Mouse (Mus musculus): ENCODE measurements around the gene Tcf19.
A peak's percentile ranks its signal among the peaks of the same experiment; 100 is the strongest.
"Not testable (repeated sequence)": the region's sequence is repeated elsewhere in the genome, so short reads cannot be mapped to it uniquely, and the experiment has no call there.

The Tcf19 gene

DNA sequence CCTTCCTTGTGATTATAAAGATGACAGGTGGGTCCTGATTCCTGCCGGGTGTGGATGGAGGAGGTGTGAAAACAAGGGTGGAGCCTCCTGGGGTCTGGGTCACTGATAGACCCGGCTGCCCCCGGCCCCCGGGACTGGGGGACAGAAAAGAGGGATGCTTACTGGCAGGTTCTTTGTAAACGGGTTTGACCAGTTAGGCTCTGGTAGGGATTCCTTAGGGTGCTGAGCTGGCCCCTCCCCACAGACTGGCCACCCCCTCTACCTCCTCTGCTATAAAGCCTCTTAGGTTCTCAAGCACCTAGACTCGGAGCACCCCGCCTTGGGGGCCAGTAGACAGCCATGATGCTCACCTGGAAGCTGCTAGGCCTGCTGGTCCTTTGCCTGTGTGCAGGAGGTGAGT, 16.3 kb upstream of the Tcf19 start, which contains the start of gene Psors1c2:
Gene Psors1c2, plus strand, starts transcription at position 301 of the 400 bp plus-strand sequence.
- DNase-seq (ENCODE audit: low read depth in 2 of 2, low spot score in 2 of 2), result no peak

DNA sequence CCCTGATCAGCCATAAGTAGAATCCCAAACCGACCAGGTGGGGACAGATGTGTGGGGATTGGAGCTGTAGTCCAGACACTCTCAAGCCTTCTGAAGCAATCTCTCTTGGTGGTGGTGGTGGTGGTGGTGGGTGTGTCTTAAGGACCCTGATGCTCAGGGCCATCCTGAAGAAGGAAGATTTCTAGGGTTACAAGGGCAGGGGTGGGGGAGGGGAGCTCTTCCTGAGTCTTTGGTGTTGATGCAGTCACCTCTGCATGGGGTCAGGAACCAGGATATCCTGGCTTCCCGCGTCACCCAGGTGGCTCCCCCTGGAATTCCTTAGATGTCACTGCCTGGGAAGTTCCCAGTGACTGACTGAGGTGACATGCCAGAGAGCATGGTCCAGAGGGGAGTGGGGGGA, 15.7 kb upstream of the Tcf19 start:
- no peak for DNase-seq (ENCODE audit: low read depth in 2 of 2, low spot score in 2 of 2)

DNA sequence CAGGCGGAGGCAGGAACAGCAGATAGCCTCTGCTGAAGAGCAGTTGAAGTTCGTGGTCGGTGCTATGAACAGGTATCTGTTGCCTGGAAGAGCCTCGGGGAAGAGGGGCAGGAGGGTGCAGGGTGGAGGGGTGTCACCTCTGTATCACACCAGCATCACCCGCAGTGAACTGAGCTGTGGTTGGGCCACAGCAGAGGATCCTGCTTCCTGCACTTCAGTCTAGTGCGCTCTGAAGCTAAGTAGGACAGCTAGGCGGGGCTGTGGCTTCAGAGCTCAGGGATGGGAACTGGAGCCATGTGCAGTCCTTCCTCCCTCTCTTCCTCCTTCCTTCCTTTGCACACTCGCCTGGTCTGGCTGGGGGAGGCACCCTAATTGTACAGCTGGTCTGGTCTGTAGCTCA, 10.0 kb upstream of the Tcf19 start:
- no peak for DNase-seq (ENCODE audit: low read depth in 2 of 2, low spot score in 2 of 2)

DNA sequence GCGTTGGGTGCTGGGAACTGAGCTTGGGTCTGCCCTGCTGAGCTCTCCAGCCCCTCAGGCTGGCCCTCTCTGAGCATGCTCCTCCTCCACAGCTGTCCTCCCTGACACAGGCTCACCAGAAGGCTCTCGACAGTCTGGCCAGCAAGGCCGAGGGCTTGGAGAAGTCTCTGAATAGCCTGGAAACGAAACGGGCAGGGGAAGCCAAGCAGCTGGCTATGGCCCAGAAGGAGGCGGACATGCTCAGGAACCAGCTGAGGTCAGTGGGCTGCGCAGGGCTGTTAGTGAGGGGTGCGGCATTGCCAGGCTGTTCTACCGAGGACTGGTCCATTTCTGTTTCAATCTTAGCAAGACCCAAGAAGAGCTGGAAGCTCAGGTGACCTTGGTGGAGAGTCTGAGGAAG, 7.7 kb upstream of the Tcf19 start:
- no peak for DNase-seq (ENCODE audit: low read depth in 2 of 2, low spot score in 2 of 2)

DNA sequence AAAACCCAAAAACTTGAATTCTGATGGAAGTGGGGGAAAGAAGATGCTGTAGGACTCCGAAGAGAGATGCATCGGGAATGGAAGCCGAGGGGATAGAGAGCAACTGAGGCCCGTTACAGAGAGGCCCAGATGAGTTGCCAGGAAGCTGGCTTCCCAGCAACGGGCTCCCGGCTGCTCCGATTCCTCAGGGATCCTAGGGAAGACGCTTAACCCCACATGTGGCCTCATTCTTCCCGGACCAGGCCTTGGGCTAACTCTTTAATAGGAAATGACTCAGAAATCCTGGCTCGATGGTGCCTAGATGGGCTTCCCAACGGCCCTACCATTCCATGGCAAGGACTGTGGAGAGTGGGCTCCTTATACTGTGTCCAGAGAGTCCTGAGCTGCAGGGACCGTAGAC, 902 bp upstream of the Tcf19 start:
- DNase-seq (ENCODE audit: low read depth in 2 of 2, low spot score in 2 of 2), result no peak

DNA sequence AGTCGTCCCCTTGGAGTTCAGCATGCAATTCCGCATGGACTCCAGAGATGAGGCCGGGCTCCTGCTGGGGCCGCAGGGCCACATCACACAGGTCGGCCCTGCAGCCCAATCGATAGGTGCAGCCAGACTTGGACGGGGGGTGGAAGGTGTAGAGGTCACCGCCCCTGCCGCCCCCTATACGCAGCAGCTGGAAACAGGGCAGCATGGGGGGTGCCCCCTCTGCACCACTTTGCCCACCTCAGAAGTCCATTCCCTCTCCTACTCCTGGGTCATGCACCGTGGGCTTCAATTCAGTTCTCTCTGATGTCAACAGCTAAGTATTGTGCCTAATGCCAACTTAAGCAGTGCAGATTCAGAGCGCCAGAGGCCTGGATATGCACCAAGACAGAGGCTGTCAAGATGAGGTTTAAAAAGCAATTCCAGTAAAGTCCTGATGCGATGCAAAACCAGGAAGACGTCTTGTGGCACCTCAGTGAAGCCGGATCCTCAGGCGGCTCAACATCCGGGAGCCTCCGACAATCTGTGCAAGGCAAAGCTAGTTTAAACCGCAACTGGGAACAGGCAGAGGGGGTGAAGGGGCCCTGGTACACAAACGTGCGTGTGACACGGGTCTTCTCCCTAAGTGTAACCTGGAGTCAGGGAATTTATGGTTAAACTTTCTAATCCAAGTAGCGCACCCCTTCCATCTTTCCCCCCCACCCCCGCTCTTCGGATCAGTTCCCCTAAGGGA, 548 bp downstream of the Tcf19 start:
- peak in 1 of 2 experiments; percentile 16 for DNase-seq (ENCODE audit: low read depth in 2 of 2, low spot score in 2 of 2)

DNA sequence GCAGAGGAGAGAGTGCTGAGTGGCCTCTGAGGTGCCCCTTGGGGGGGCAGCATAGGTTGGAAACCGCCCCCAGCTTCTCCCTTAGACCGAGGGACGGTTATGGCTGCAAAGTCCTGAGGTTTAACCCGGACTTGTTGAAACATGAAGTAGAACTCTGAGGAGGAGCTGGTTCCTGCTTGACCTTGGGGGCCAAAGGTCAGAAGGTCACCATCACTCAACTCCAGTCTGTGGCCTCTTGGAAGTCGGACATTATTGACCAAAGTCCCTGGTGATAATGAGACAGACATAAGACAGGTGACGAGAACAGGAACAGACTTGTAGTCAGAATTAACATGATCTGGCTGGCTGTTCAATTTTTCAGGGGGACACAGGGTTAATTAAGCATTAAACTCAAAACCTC, 1.9 kb downstream of the Tcf19 start:
- DNase-seq (ENCODE audit: low read depth in 2 of 2, low spot score in 2 of 2), result no peak

DNA sequence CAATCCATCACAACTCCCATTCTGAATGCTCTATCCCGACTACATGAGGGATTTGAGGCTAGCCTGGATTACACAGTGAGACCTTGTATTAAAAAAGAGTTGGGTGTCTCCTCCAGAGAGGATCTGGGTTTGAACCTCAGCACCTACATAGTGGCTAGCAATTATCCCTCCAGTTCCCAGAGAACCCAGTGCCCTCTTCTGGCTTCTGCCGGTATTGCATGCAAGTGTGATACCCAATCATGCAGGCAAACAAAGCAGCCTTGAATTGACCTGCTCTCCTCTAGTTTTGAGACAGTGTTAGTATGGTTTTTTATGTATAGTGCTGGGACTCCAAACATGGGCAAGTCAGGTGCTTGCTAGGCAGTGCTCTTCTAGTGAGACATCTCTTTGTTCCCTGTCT, 2.7 kb downstream of the Tcf19 start:
- peak; percentile 63 to 79 for DNase-seq (ENCODE audit: low read depth in 2 of 2, low spot score in 2 of 2)

DNA sequence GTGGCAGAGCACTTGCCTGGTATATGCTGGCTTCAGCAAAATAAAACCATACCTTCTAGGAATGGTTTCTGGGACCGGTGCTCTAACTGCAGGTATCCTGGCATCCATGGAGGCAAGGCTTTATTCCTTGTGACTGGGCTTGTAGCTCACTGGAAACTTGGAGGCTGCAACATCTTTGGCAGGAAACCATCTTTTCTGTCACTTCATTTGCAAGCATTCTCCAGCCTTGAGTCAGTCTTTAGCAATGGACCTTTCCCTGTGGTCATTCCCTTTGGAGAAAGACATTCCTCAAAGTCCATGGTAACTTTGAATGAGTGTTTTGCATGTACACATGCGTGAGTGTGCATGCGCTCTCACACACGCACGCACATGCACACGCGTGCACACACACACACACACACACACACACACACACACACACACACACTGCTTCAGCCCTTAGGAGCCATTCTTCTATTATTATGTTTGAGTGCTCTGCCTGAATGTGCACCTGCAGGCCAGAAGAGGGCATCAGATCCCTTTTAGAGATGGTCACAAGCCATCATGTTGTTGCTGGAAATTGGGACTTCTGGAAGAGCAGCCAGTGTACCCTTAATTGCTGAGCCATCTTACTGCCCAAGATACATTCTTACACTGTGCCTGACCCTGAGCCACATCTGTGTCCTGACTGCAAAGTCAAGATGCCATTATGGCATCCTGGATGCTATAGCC, 3.6 kb downstream of the Tcf19 start:
- no peak for DNase-seq (ENCODE audit: low read depth in 2 of 2, low spot score in 2 of 2)

DNA sequence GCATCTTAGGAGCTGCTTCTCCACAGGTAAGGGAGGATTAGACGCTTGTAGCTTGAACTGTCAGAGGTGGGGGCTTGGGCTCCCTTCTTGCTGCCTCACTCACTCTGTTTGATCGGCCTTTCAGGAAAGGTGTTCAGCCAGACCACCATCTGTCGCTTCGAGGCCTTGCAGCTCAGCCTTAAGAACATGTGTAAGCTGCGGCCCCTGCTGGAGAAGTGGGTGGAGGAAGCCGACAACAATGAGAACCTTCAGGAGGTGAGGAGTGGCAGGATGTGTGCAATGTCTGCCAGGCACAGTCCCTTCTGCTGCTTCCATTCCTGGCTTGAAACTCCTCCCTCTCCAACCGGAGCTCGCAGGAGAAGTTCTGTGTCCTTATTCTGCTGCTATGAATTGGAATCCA, 7.3 kb downstream of the Tcf19 start:
- DNase-seq (ENCODE audit: low read depth in 2 of 2, low spot score in 2 of 2), result peak; percentile 48 to 58

DNA sequence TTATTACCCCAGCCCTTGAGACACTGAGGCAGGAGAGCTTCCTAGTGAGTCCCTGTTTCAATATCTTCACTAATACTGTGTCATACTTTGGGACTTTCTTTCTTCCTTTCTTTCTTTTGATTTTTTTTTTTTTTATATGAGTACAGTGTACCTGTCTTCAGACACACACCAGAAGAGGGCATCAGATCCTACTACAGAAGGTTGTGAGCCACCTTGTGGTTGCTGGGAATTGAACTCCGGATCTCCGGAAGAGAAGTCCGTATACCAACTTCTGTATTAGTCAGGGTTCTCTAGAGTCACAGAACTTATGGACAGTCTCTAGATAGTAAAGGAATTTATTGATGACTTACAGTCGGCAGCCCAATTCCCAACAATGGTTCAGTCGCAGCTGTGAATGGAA, 8.3 kb downstream of the Tcf19 start:
- not testable (repeated sequence) for DNase-seq (ENCODE audit: low read depth in 2 of 2, low spot score in 2 of 2)

DNA sequence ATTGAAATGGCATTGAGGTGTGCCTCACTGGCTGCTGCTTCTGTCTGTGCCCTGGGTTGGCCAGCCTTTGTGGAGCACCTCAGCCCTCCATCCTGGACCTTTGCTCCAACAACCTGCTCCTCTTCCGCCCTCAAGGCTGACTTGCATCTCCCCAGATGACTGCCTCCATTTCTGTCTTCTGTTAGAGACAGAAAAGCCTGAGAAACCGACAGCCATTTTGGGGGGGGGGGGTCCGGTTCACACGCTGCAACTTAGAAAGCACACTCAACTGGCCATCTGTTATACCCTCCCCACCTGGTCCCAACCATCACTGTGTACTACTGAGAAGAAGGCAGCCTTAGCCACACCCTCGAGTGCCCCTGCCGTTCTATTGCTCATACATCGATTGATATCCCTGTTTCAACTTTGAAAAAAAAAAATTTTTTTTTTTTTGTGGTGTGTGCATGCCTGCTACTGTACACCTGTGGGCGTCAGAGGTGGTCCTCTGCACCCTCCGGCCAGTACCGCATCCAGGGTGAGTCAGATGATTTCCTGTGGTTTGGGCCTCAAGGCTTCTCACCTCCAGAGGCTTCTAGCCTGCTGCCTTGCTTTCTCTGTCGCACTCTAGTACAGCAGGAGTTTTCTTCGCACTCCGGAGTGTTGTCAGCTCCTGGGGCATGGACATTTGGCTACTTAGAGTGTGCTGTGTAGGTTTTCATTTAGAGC, 8.9 kb downstream of the Tcf19 start:
- DNase-seq (ENCODE audit: low read depth in 2 of 2, low spot score in 2 of 2), result peak in 1 of 2 experiments; percentile 33

DNA sequence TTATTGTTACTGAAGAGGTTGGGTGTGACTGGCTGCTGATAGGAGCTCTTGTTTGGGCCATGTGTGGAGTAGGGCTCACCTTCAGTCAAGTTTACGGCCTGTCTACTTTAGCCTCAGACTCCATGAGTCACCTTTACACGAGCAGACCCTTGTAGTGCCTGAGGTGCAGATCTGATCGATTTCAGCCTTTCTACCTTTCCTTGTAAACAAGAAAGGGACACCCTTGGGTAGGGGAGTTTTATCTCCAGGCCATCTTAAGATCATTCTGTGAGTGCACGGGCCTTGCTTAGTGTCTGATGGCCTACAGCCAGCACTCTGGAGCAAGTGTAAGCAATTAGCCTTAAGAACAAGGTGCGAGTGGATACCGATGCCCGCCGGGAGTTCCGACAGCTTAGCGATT, 9.7 kb downstream of the Tcf19 start:
- no peak for DNase-seq (ENCODE audit: low read depth in 2 of 2, low spot score in 2 of 2)

DNA sequence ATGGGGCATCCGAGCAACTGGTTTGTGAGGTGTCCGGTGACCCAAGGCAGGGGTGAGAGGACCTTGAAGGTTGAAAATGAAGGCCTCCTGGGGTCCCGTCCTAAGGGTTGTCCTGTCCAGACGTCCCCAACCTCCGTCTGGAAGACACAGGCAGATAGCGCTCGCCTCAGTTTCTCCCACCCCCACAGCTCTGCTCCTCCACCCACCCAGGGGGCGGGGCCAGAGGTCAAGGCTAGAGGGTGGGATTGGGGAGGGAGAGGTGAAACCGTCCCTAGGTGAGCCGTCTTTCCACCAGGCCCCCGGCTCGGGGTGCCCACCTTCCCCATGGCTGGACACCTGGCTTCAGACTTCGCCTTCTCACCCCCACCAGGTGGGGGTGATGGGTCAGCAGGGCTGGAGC, 10.8 kb downstream of the Tcf19 start, which contains the start of gene Pou5f1:
Gene Pou5f1, plus strand, starts transcription at position 243 of the 400 bp plus-strand sequence.
- no peak for DNase-seq (ENCODE audit: low read depth in 2 of 2, low spot score in 2 of 2)

DNA sequence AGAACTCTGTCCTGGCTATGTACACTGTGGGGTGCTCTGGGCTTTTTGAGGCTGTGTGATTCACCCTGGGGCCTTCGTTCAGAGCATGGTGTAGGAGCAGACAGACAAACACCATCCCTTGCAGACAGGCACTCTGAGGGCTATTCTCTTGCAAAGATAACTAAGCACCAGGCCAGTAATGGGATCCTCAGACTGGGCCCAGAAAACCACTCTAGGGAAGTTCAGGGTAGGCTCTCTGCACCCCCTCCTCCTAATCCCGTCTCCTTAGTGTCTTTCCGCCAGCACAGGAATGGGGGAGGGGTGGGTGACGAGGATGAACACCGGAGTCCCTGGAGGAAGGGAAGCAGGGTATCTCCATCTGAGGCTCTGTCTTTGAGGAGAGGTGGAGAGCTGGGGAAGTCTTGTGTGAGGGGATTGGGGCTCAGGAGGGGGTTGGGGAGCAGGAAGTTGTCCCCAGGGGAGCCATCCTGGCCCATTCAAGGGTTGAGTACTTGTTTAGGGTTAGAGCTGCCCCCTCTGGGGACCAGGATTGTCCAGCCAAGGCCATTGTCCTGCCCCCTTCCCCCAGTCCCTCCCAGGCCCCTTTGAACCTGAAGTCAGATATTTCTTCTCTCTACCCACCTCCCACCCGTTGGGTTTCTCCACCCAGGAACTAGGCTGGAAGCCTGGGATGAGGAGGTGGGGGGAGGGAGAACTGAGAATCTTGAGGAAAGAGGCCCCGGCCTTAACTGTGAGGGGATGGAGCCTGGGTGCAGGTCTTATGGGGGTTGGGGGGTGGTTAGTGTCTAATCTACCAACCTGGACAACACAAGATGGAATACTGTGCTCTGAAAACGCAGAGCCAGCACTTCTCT, 11.8 kb downstream of the Tcf19 start:
- no peak for DNase-seq (ENCODE audit: low read depth in 2 of 2, low spot score in 2 of 2)

DNA sequence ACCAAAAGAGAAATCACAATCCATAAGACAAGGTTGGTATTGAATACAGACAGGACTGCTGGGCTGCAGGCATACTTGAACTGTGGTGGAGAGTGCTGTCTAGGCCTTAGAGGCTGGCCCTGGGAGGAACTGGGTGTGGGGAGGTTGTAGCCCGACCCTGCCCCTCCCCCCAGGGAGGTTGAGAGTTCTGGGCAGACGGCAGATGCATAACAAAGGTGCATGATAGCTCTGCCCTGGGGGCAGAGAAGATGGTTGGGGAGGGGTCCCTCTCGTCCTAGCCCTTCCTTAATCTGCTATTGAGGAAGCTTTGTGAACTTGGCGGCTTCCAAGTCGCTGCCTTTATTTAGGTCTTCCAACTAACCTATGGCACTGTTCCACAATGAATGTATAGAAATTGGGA, 12.8 kb downstream of the Tcf19 start:
- DNase-seq (ENCODE audit: low read depth in 2 of 2, low spot score in 2 of 2), result no peak

DNA sequence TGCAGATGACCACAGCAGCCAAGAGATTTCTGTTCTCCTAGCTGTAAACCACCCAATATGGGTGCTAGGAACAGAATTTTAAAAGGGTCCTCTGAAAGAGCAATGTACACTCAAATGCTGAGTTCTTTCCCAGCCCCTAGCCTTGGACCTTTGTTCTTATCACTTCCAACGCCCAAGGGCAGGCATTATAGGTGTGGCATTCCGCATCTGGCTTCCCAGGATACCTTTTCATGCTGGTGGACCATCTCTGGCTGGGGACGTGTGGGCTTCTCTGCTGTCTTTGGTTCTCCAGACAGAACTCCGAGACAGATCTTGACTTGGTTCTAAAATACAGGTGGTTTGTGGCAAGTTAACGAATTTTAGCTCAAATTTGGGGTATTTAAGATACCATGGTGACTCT, 13.9 kb downstream of the Tcf19 start:
- DNase-seq (ENCODE audit: low read depth in 2 of 2, low spot score in 2 of 2), result no peak

DNA sequence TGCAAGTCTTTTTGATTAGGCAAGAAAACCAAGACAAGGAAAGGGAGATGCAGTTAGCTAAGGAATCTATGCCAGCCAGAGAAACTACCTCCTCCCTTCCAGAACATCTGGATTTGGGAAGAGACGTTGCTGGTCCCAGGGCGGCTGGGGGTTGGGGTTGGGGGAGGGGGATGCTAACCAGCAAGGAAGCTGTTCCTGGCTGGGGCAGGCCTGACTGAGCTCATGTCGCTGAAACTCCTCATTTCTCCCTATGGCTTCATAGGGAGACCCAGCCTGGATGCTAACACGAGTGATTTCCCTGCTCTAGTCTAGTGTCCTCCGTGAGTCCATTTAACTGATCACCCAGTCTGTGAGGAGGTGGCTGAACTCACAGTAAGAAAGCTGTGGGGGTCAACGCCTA, 14.4 kb downstream of the Tcf19 start:
- no peak for DNase-seq (ENCODE audit: low read depth in 2 of 2, low spot score in 2 of 2)

DNA sequence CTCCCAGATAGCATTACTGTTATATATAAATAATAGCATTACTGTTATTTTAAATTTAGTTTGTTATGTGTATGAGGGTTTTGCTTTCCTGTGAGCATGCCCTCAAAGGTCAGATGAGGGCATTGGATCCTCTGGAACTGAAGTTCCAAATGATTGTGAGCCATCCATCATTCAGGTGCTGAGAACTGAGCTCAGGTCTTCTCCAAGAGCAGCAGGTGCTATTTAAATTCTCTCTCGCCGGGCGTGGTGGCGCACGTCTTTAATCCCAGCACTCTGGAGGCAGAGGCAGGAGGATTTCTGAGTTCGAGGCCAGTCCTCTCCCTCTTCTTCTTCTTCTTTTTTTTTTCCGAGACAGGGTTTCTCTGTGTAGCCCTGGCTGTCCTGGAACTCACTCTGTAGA, 19.5 kb downstream of the Tcf19 start:
- DNase-seq (ENCODE audit: low read depth in 2 of 2, low spot score in 2 of 2), result no peak

DNA sequence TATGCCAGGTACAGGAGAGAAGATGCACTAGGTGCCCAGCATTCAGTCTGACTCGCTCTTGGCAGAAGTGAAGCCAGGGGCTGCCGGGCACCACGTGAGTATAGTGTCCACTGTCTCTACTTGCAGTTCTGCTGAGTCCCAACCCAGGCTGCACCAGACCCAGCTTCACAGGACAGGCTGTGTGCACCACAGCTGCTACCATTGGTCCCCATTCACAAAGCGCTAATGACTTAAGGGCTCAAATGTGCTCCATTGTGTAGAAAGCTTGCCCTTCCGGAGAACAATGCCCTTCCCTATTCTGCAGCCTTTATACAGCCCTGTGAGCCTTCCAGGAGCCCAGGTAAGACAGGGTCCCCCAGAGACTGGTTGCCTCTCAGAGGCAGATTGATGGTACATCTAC, 26.3 kb downstream of the Tcf19 start:
- DNase-seq (ENCODE audit: low read depth in 2 of 2, low spot score in 2 of 2), result no peak

DNA sequence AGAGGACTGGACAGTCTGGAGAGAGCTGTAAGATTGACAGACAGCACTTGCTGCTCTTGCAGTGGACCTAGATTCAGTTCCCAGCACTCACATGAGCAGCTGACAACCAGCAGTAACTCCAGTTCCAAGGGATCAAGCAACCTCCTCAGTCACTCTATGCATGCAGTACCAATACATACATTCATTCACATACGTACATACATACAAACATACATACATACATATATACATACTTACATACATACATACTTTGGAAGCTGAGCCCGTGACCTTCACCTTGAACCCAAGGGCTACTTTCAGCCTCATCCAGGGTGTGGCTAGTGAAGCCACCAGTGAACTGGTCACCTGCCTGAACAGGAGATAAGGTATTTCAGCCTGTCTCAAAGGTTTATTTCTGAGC, 28.6 kb downstream of the Tcf19 start:
- DNase-seq (ENCODE audit: low read depth in 2 of 2, low spot score in 2 of 2), result no peak
